Mouse (Mus musculus) NIH3T3 (cell line): ENCODE data around the gene Myo16.

Source experiments
- DNase-seq: peaks from one replicate; pipeline ENCODE4 v3.0.0-alpha.2; 2012; ENCODE audit warnings: low read depth

Gene Myo16

GRCm38 (mm10) chr8:10472371-10472770, 318.7 kb downstream of the Myo16 start:
- DNase-seq: no peak

- DNase-seq: no peak
Observed at GRCm38 (mm10) chr8:10474446-10474845, 320.7 kb downstream of the Myo16 start.

GRCm38 (mm10) chr8:10479059-10479458, 325.3 kb downstream of the Myo16 start:
- no peak for DNase-seq

- DNase-seq: no peak
Observed at GRCm38 (mm10) chr8:10480850-10481249, 327.1 kb downstream of the Myo16 start.

- DNase-seq: no peak
Observed at GRCm38 (mm10) chr8:10482064-10482463, 328.4 kb downstream of the Myo16 start.

GRCm38 (mm10) chr8:10482880-10483279, 329.2 kb downstream of the Myo16 start:
- DNase-seq: no peak

- DNase-seq: no peak
Observed at GRCm38 (mm10) chr8:10483841-10484240, 330.1 kb downstream of the Myo16 start.

- no peak for DNase-seq
Observed at GRCm38 (mm10) chr8:10489738-10490419, 336.2 kb downstream of the Myo16 start.

- DNase-seq: no peak
Observed at GRCm38 (mm10) chr8:10490420-10490784, 336.7 kb downstream of the Myo16 start.

- no peak for DNase-seq
Observed at GRCm38 (mm10) chr8:10490874-10491273, 337.2 kb downstream of the Myo16 start.

- DNase-seq: no peak
Observed at GRCm38 (mm10) chr8:10499846-10500245, 346.1 kb downstream of the Myo16 start.

GRCm38 (mm10) chr8:10500465-10500864, 346.8 kb downstream of the Myo16 start:
- no peak for DNase-seq

GRCm38 (mm10) chr8:10501750-10502149, 348.0 kb downstream of the Myo16 start:
- no peak for DNase-seq

- DNase-seq: no peak
Observed at GRCm38 (mm10) chr8:10512105-10512504, 358.4 kb downstream of the Myo16 start.

GRCm38 (mm10) chr8:10517381-10517780, 363.7 kb downstream of the Myo16 start:
- no peak for DNase-seq

- DNase-seq: no peak
Observed at GRCm38 (mm10) chr8:10519276-10519675, 365.6 kb downstream of the Myo16 start.

- no peak for DNase-seq
Observed at GRCm38 (mm10) chr8:10521463-10521862, 367.8 kb downstream of the Myo16 start.

GRCm38 (mm10) chr8:10525686-10526085, 372.0 kb downstream of the Myo16 start:
- no peak for DNase-seq

- DNase-seq: no peak
Observed at GRCm38 (mm10) chr8:10526616-10527015, 372.9 kb downstream of the Myo16 start.

GRCm38 (mm10) chr8:10534619-10535286, 381.0 kb downstream of the Myo16 start:
- DNase-seq: peak; percentile 67

- no peak for DNase-seq
Observed at GRCm38 (mm10) chr8:10538319-10538718, 384.6 kb downstream of the Myo16 start.

- no peak for DNase-seq
Observed at GRCm38 (mm10) chr8:10539665-10540064, 386.0 kb downstream of the Myo16 start.

GRCm38 (mm10) chr8:10545890-10546289, 392.2 kb downstream of the Myo16 start:
- no peak for DNase-seq

GRCm38 (mm10) chr8:10546519-10546918, 392.8 kb downstream of the Myo16 start:
- no peak for DNase-seq
